In the genomic region with DNA sequence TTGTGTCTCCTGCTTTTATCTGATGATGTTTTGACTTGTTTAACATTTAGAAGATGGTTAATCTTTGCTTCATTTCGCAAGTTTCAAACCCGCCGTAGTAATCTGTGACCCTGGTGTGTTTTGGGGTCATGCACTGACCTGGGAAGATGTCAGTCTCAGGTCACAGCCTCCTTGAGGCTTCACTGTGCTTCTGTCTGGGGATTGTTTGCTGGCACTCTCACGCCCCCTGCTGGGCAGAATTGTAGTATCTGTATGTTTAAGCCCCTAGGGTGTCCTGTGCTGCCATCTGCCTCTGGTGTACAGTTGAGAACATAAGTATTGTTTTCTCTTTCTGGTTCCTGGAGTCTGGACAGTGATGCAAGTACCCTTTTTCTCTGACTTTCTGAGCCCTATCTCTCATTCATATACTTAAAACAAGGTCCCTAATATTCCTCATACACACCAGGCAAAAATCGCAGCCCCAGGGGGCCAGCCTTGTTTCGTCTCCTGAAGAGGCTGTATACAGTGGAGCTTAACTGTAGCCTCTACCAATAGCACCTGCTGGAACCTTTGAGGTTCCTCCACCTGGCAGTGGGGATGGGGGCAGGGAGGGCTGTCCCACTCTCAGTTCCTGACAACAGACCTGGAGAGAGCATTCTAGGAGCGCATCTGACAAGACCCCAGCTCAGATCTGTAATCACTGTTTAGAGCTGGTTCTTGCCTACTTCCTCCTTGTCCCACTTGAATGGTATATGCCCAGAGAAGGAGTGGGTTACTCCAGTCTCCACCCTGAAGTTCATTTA, we compare ENCODE assay signal across 9 mouse cellular contexts. TPM values are rescaled to one million over a fixed set of nuclear protein-coding genes. Genes with fewer than 3 reads are reported as not detected.
A peak's percentile ranks its signal among the peaks of the same experiment; 100 is the strongest.
DNase-seq lines count a peak whose midpoint lies in the region; ATAC-seq and TF ChIP-seq lines count a peak whose summit lies in the region.
"Had no signal": no experiment of that assay in that cellular context is flagged by ENCODE, and none has a peak within 500 bp of the region (broad histone marks: within the 10 kb centered on the region; RNA-seq: fewer than 3 reads in every experiment).

No protein-coding gene starts in this region.

- H3K9ac ChIP-seq in lung, postnatal 0 days (replicated peaks; ENCODE audit: low read depth): no peak overlapping the region

- H3K27me3 ChIP-seq in hindbrain, embryonic 10.5 days (ENCODE audit: insufficient read depth, poor library complexity, severe bottlenecking): no peaks in the 10 kb centered on the region
- no peaks in the 10 kb centered on the region for H3K27me3 ChIP-seq in lung, postnatal 0 days (replicated peaks; ENCODE audit: insufficient read depth, low read length)

- no peak overlapping the region for H3K27ac ChIP-seq in hindbrain, embryonic 10.5 days
- 0 out of 2 replicates have a peak overlapping the region, but pooled peaks have one; percentile 32 for H3K27ac ChIP-seq in lung, postnatal 0 days (ENCODE audit: low read length)
- H3K27ac ChIP-seq: macrophage had no signal

- peaks cover 79% of the 10 kb centered on the region for H3K36me3 ChIP-seq in hindbrain, embryonic 10.5 days
- H3K36me3 ChIP-seq in lung, postnatal 0 days (ENCODE audit: insufficient read depth, low read length): peaks cover 14% of the 10 kb centered on the region; the same call in 1 of the 2 replicates

- H3K9me3 ChIP-seq in hindbrain, embryonic 10.5 days: no peaks in the 10 kb centered on the region
- no peaks in the 10 kb centered on the region for H3K9me3 ChIP-seq in lung, postnatal 0 days (ENCODE audit: low read length)

- TF ChIP-seq CTCF in lung, postnatal 0 days (IDR thresholded peaks at IDR 0.05): peak; percentile 91

- DNase-seq in MN1 (ENCODE audit: low spot score): peak; percentile 66
- peak; percentile 74 for DNase-seq in cerebellum, adult 11-12 months
- DNase-seq in forelimb bud, embryonic 11.5 days (ENCODE audit: low read depth, low spot score): peak; percentile 72
- DNase-seq in hindbrain, embryonic 10.5 days (ENCODE audit: low spot score): peak; percentile 70
- peak; percentile 63 to 89 for DNase-seq in layer of hippocampus, adult 8-10 months (ENCODE audit: low spot score in 2 of 2)
- peak; percentile 69 for DNase-seq in lung, postnatal 0 days (ENCODE audit: low spot score)
- DNase-seq in retina, embryonic 14.5 days (ENCODE audit: low spot score): peak; percentile 88
- peak; percentile 92 for DNase-seq in thymus, postnatal 4 days

- H3K4me3 ChIP-seq in hindbrain, embryonic 10.5 days: no peak overlapping the region
- H3K4me3 ChIP-seq in lung, postnatal 0 days (ENCODE audit: low read depth, low read length): no peak overlapping the region

- H3K4me2 ChIP-seq in lung, postnatal 0 days (replicated peaks; ENCODE audit: low read depth, low read length): no peak overlapping the region

- no peaks in the 10 kb centered on the region for H3K4me1 ChIP-seq in hindbrain, embryonic 10.5 days (replicated peaks)
- no peaks in the 10 kb centered on the region for H3K4me1 ChIP-seq in lung, postnatal 0 days (ENCODE audit: insufficient read depth, low read depth, low read length)

- TF ChIP-seq EP300 in lung, postnatal 0 days (IDR thresholded peaks at IDR 0.05): no peak

- ATAC-seq in lung, postnatal 0 days: peak; percentile 59

- 70% methylated on average over 7 of the region's 7 CpGs for WGBS in hindbrain, embryonic 10.5 days
- 55% methylated on average over 7 of the region's 7 CpGs for WGBS in lung, postnatal 0 days

RNA-seq across cellular contexts. Expression of gene Slc6a3, which starts 30.7 kb away (rescaled TPM):
- polyA plus RNA-seq in hindbrain, embryonic 10.5 days (2016; fragmentation: Nextera tagmentation; extraction: Ambion mirVana): 0.05 and 0.10 TPM in 2 replicates
- total RNA-seq in layer of hippocampus, adult 8-10 months (2022): under 1 TPM in 3 of 4 experiments, not detected in 1; 0.13 to 0.52 (median 0.21) TPM
- 0.05 and 0.08 TPM in 2 replicates for polyA plus RNA-seq in lung, postnatal 0 days (2015; fragmentation: Nextera tagmentation; extraction: Ambion mirVana)
- polyA plus RNA-seq: macrophage had no signal

RNA-seq across cellular contexts. Expression of gene Lpcat1, which starts 38.9 kb away (rescaled TPM):
- 58.1 and 66.3 TPM in 2 replicates for polyA plus RNA-seq in hindbrain, embryonic 10.5 days (2016; fragmentation: Nextera tagmentation; extraction: Ambion mirVana)
- total RNA-seq in layer of hippocampus, adult 8-10 months (2022): 10 to 100 TPM; 33.1 to 47.9 (median 44.0) TPM
- polyA plus RNA-seq in lung, postnatal 0 days (2015; fragmentation: Nextera tagmentation; extraction: Ambion mirVana): 368 and 414 TPM in 2 replicates
